Mouse (Mus musculus): Measurements from ENCODE around the gene Gtf2a2.

- TF ChIP-seq MYOG (IDR thresholded peaks at IDR 0.05; ENCODE audit: control insufficient read depth in 1 of 3, insufficient read depth in 1 of 3, insufficient read length in 2 of 3, low read depth in 2 of 3) (no peak), POLR2A (IDR thresholded peaks at IDR 0.05; ENCODE audit: insufficient read length, low read depth) (no peak), MAX (IDR thresholded peaks at IDR 0.05; ENCODE audit: low read depth) (no peak), E2F4 (IDR thresholded peaks at IDR 0.05; ENCODE audit: insufficient read depth) (no peak), POLR2AphosphoS2 (IDR thresholded peaks at IDR 0.05; ENCODE audit: insufficient read length, low read depth) (no peak)
These were observed 49.7 kb downstream of the Gtf2a2 start for GRCm38 (mm10) chr9:70062012-70062411.

Data from myocyte (in vitro differentiated cells).